Mouse (Mus musculus) olfactory bulb, adult 2 months (tissue): ENCODE results near the gene Slf1. TPM values are rescaled to one million over a fixed set of nuclear protein-coding genes. Genes with fewer than 3 reads are reported as not detected.
"Not testable (repeated sequence)": the region's sequence is repeated elsewhere in the genome, so short reads cannot be mapped to it uniquely, and the experiment has no call there.

Experiments used
- H3K27ac ChIP-seq: fragments of 200-500 bp; 2 replicates; pipeline ENCODE4 v1.5.1; 2012; ENCODE audit warnings: low read depth, low read length; ENCODE audit not compliant: insufficient read depth
- H3K4me1 ChIP-seq: fragments of 200-500 bp; 2 replicates; pipeline ENCODE4 v1.6.1; 2012; ENCODE audit warnings: low read length; ENCODE audit not compliant: control insufficient read depth, insufficient read depth
- H3K4me3 ChIP-seq: fragments of 200-500 bp; 2 replicates; pipeline ENCODE4 v1.5.1; 2012; ENCODE audit warnings: mild to moderate bottlenecking, low read depth, low read length, moderate library complexity; ENCODE audit not compliant: insufficient read depth
- CTCF ChIP-seq: fragments of 200-500 bp; IDR thresholded peaks from 2 replicates; pipeline ENCODE4 v1.5.1; 2012; ENCODE audit warnings: low read depth, mild to moderate bottlenecking, low read length, moderate library complexity; ENCODE audit not compliant: insufficient read depth
- POLR2A ChIP-seq: fragments of 200-500 bp; IDR thresholded peaks from 2 replicates; pipeline ENCODE4 v1.6.1; 2012; ENCODE audit warnings: mild to moderate bottlenecking, low read depth, low read length, moderate library complexity; ENCODE audit not compliant: insufficient read depth
- WGBS: fragments of 180-500 bp; shearing (Covaris S2); methylation state at CpG from one replicate; pipeline ENCODE4 v1.1.7; 2018; 5-methylcytosine and 5-hydroxymethylcytosine counted together
- polyA plus RNA-seq: library from polyadenylated mRNA; stranded (reverse); fragments of >200 nt; gene quantifications from 2 replicates; pipeline ENCODE4 v1.2.4, GENCODE M21; 2012; ENCODE audit warnings: low replicate concordance; ENCODE audit not compliant: missing spikeins, insufficient read depth, insufficient read length

Slf1 gene
- polyA plus RNA-seq = not detected in 2 replicates

- H3K4me3 ChIP-seq = peak within 1 kb of the TSS; percentile 78
- no peak for TF ChIP-seq CTCF
- TF ChIP-seq POLR2A = 0 out of 2 replicates have a peak, but pooled peaks have one; percentile 37
- H3K27ac ChIP-seq = peak within 1 kb of the TSS; percentile 54; the same call in 1 of the 2 replicates
- H3K4me1 ChIP-seq = no peaks in the 10 kb centered on the region
- WGBS = under 1% methylated on average over 65 of the region's 65 CpGs
Measured at GRCm38 (mm10) chr13:77134931-77135620, at the start of gene Slf1, which contains the start of gene 2210408I21Rik. Slf1 (minus strand) TSS chr13:77135473. 2210408I21Rik (plus strand) TSS chr13:77135540.

GRCm38 (mm10) chr13:77177931-77178330 lies 42.7 kb upstream of the Slf1 start:
- H3K4me1 ChIP-seq = no peaks in the 10 kb centered on the region
- no peak overlapping the region for H3K27ac ChIP-seq
- H3K4me3 ChIP-seq = no peak overlapping the region
- TF ChIP-seq CTCF = no peak

- WGBS = 90% methylated on average over 2 of the region's 2 CpGs
- TF ChIP-seq POLR2A = no peak
- no peak for TF ChIP-seq CTCF
Measured at GRCm38 (mm10) chr13:77140890-77141289, 5.6 kb upstream of the Slf1 start.

GRCm38 (mm10) chr13:77135621-77135981 lies 328 bp upstream of the Slf1 start:
- Histone ChIP-seq H3K27ac (peak overlapping the region; percentile 54; the same call in 1 of the 2 replicates), H3K4me3 (peak overlapping the region; percentile 78), H3K4me1 (no peaks in the 10 kb centered on the region)
- 0% methylated on average over 11 of the region's 11 CpGs for WGBS
- TF ChIP-seq CTCF (no peak), POLR2A (0 out of 2 replicates have a peak, but pooled peaks have one; percentile 3)

More at GRCm38 (mm10) chr13:77140890-77141289, 5.6 kb upstream of the Slf1 start:
- no peaks in the 10 kb centered on the region for H3K4me1 ChIP-seq
- H3K27ac ChIP-seq = no peak overlapping the region
- no peak overlapping the region for H3K4me3 ChIP-seq

- TF ChIP-seq CTCF = no peak
- no peak overlapping the region for H3K27ac ChIP-seq
- WGBS = 79% methylated on average over 2 of the region's 2 CpGs
Measured at GRCm38 (mm10) chr13:77131132-77131531, 4.1 kb downstream of the Slf1 start.

GRCm38 (mm10) chr13:77128240-77128639 lies 7.0 kb downstream of the Slf1 start:
- TF ChIP-seq POLR2A (no peak), CTCF (no peak)
- Histone ChIP-seq H3K4me1 (no peaks in the 10 kb centered on the region), H3K27ac (no peak overlapping the region), H3K4me3 (no peak overlapping the region)
- 81% methylated on average over 2 of the region's 2 CpGs for WGBS

More at GRCm38 (mm10) chr13:77131132-77131531, 4.1 kb downstream of the Slf1 start:
- Histone ChIP-seq H3K4me3 (no peak overlapping the region), H3K4me1 (no peaks in the 10 kb centered on the region)

- TF ChIP-seq POLR2A = no peak
- no peak for TF ChIP-seq CTCF
- H3K4me3 ChIP-seq = no peak overlapping the region
- H3K4me1 ChIP-seq = no peaks in the 10 kb centered on the region
- no peak overlapping the region for H3K27ac ChIP-seq
- WGBS = 94% methylated on average over 3 of the region's 3 CpGs
Measured at GRCm38 (mm10) chr13:77125159-77125558, 10.1 kb downstream of the Slf1 start.

- Histone ChIP-seq H3K4me1 (no peaks in the 10 kb centered on the region), H3K27ac (no peak overlapping the region), H3K4me3 (no peak overlapping the region)
- WGBS = 90% methylated on average over 4 of the region's 4 CpGs
- no peak for TF ChIP-seq CTCF
- no peak for TF ChIP-seq POLR2A
Measured at GRCm38 (mm10) chr13:77118695-77119094, 16.6 kb downstream of the Slf1 start.

- TF ChIP-seq POLR2A = no peak
- no peak for TF ChIP-seq CTCF
- no peaks in the 10 kb centered on the region for H3K4me1 ChIP-seq
- no peak overlapping the region for H3K27ac ChIP-seq
- no peak overlapping the region for H3K4me3 ChIP-seq
Measured at GRCm38 (mm10) chr13:77107734-77108133, 27.5 kb downstream of the Slf1 start.

- WGBS = 97% methylated on average over 1 of the region's 1 CpGs
- not testable (repeated sequence) for H3K27ac ChIP-seq, H3K4me3 ChIP-seq, H3K4me1 ChIP-seq
Measured at GRCm38 (mm10) chr13:77092876-77093275, 42.4 kb downstream of the Slf1 start.
